Mouse (Mus musculus): ENCODE data around the gene Marveld1. TPM values are rescaled to one million over a fixed set of nuclear protein-coding genes. Genes with fewer than 3 reads are reported as not detected.
A peak's percentile ranks its signal among the peaks of the same experiment; 100 is the strongest.

Gene Marveld1
- polyA plus RNA-seq, 1 experiment from 2014 or later = 6.4 TPM

DNA sequence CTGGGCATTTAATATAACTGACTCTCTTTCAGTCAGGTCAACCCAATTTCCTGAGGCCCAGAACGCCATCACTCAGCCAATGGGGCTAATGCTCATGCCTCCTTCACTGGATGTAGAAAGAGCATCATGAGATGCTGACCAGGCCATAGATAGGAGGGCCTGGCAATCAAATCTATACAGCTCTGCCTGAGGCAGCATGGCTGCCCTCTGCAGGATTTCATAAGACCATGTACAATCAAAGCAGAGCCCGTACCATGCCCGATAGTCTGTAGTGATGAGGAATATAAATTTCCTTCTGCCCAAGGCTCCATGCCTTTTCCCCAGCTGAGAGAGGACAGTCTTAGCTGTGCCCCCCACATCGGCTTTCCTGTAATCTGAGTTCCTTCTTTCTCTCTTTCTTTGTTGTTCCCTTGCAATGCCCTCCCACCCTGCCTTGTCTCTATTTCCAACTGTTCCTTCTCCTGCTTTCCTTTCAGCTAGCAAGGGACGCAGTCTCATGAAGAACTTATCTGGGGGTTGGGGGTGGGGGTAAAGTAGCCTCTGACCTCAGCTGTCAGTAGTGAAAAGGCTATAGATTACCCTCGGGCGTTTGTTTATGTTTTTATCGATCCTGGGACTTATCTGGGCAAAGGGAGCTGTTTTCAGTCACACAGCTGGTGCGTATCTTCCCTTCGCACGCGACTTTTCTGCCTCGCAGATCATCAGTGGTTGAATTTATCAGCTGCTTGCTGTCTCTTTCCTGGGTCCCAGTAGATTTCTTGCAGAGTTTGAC, 11.2 kb downstream of the Marveld1 start:
- H3K27ac ChIP-seq (ENCODE audit: low read depth, low read length) = peak overlapping the region; percentile 43; the same call in 1 of the 2 replicates
- H3K9ac ChIP-seq (ENCODE audit: low read depth, low read length) = no peak overlapping the region
- peak; percentile 14 for DNase-seq (ENCODE audit: low spot score)
- WGBS = 50% methylated on average over 13 of the region's 13 CpGs
- H3K27me3 ChIP-seq (ENCODE audit: control insufficient read depth, insufficient read depth, low read length) = no peaks in the 10 kb centered on the region
- no peak; the same call in 1 of the 2 replicates for ATAC-seq (ENCODE audit: low FRiP score)
- no peak overlapping the region for H3K4me2 ChIP-seq (replicated peaks; ENCODE audit: low read depth, low read length)
- no peaks in the 10 kb centered on the region for H3K4me1 ChIP-seq (replicated peaks; ENCODE audit: control insufficient read depth, insufficient read depth, low read length)
- H3K36me3 ChIP-seq (ENCODE audit: control insufficient read depth, insufficient read depth, low read length) = no peaks in the 10 kb centered on the region
- no peaks in the 10 kb centered on the region for H3K9me3 ChIP-seq (ENCODE audit: control insufficient read depth, low read length)
- no peak overlapping the region for H3K4me3 ChIP-seq (ENCODE audit: low read depth, low read length)

DNA sequence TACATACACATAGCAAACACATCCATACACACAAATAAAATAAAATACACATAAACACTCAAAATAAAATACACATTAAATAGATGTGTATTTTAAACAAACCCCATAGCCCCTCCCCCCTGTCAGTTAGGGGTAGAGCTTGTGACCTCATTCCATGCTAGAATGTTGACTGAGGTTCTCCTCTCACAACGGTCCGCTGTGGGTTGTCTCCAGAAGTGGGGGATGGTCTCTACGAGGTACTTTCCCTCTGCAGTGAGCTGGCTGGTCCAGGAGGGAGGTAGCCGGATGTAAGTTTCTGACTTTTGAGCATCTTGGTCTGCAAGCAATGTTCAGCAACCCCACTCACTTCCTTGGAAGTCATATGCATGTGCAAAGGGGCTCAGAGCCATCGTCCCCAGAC, 16.6 kb downstream of the Marveld1 start, which contains the start of gene Zfyve27:
Gene Zfyve27 (plus strand): TSS at position 188 of the 400 bp plus-strand sequence.
- Histone ChIP-seq H3K4me1 (replicated peaks; ENCODE audit: control insufficient read depth, insufficient read depth, low read length) (no peaks in the 10 kb centered on the region; the same call in 1 of the 2 replicates), H3K27me3 (ENCODE audit: control insufficient read depth, insufficient read depth, low read length) (0 out of 2 replicates have a peak, but pooled peaks cover under 1% of the 10 kb centered on the region), H3K4me3 (ENCODE audit: low read depth, low read length) (no peak within 1 kb of the TSS), H3K9ac (ENCODE audit: low read depth, low read length) (no peak within 1 kb of the TSS), H3K27ac (ENCODE audit: low read depth, low read length) (no peak within 1 kb of the TSS), H3K4me2 (replicated peaks; ENCODE audit: low read depth, low read length) (no peak within 1 kb of the TSS), H3K36me3 (ENCODE audit: control insufficient read depth, insufficient read depth, low read length) (no peaks in the 10 kb centered on the region), H3K9me3 (ENCODE audit: control insufficient read depth, low read length) (no peaks in the 10 kb centered on the region)
- DNase-seq (ENCODE audit: low spot score) (no peak), ATAC-seq (ENCODE audit: low FRiP score) (no peak)
- 71% methylated on average over 5 of the region's 5 CpGs for WGBS

DNA sequence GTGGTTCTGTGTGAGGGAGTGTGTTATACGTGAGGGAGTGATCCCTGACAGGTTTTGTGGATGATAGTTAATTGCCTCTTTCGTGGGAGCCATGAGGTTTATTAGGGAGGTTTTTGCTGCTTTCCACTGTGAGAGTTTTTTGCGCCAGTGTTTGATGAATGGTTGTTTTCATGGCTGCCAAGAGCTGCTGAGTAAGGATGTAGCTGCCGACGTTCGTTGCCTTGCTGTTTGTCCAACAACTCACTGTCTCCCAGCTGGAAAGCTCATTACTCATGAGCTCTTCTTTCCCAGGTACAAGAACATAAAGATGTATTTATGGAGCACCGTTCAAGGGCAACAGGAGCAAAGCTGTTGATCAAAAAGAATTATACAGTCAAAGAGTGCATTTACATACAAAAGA, 17.0 kb downstream of the Marveld1 start:
- 0 out of 2 replicates have a peak, but pooled peaks cover 5% of the 10 kb centered on the region for H3K27me3 ChIP-seq (ENCODE audit: control insufficient read depth, insufficient read depth, low read length)
- no peak overlapping the region for H3K4me2 ChIP-seq (replicated peaks; ENCODE audit: low read depth, low read length)
- WGBS = 46% methylated on average over 7 of the region's 7 CpGs
- H3K9me3 ChIP-seq (ENCODE audit: control insufficient read depth, low read length) = no peaks in the 10 kb centered on the region
- H3K27ac ChIP-seq (ENCODE audit: low read depth, low read length) = no peak overlapping the region
- no peaks in the 10 kb centered on the region for H3K36me3 ChIP-seq (ENCODE audit: control insufficient read depth, insufficient read depth, low read length)
- no peak for DNase-seq (ENCODE audit: low spot score)
- no peak for ATAC-seq (ENCODE audit: low FRiP score)
- H3K9ac ChIP-seq (ENCODE audit: low read depth, low read length) = no peak overlapping the region
- H3K4me1 ChIP-seq (replicated peaks; ENCODE audit: control insufficient read depth, insufficient read depth, low read length) = no peaks in the 10 kb centered on the region; the same call in 1 of the 2 replicates
- H3K4me3 ChIP-seq (ENCODE audit: low read depth, low read length) = no peak overlapping the region

DNA sequence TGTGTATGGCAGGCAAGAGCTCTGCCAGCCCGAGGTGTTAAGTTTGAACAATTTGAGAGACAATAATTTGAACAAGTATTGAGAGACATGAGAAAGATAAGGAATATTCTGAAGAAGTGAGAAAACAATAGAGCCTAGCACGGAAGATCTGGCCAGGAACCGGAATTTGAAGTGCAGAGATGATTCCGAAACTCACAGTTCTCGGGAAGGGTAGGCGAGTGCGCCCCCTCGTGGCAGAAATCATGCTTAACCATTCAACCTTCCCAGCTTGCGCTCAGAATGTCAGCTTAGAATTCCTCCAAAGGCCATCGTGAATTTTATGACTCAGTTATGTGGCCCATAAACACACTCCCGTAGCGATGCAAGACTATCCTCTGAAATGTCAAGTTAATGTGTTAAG, 18.9 kb downstream of the Marveld1 start:
- Histone ChIP-seq H3K27ac (ENCODE audit: low read depth, low read length) (no peak overlapping the region), H3K36me3 (ENCODE audit: control insufficient read depth, insufficient read depth, low read length) (no peaks in the 10 kb centered on the region), H3K27me3 (ENCODE audit: control insufficient read depth, insufficient read depth, low read length) (0 out of 2 replicates have a peak, but pooled peaks cover 7% of the 10 kb centered on the region), H3K4me2 (replicated peaks; ENCODE audit: low read depth, low read length) (no peak overlapping the region), H3K4me1 (replicated peaks; ENCODE audit: control insufficient read depth, insufficient read depth, low read length) (peaks cover 2% of the 10 kb centered on the region; the same call in 1 of the 2 replicates), H3K4me3 (ENCODE audit: low read depth, low read length) (no peak overlapping the region), H3K9ac (ENCODE audit: low read depth, low read length) (no peak overlapping the region; the same call in 1 of the 2 replicates), H3K9me3 (ENCODE audit: control insufficient read depth, low read length) (no peaks in the 10 kb centered on the region)
- DNase-seq (ENCODE audit: low spot score) (peak; percentile 94), ATAC-seq (ENCODE audit: low FRiP score) (no peak)
- WGBS = 4% methylated on average over 12 of the region's 12 CpGs

DNA sequence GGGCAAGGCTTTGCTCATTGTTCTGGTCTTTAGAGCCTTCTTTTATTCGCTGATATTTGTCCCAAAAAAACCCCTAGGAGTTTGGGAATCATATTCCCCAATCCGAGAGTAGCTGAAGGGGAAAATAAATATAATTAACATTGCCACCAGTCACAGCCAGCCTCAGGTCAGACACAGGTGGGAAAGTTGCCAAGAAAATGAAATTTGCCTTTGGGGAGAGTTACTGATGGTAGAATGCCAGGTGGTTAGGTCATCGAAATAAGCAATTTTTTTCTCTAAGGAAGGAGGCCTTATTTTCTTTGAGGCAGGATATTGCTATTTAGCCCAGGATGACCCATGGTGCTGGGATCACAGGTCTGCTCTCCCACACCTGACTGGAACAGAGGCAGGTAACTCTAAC, 19.6 kb downstream of the Marveld1 start:
- H3K27me3 ChIP-seq (ENCODE audit: control insufficient read depth, insufficient read depth, low read length) = 0 out of 2 replicates have a peak, but pooled peaks cover 7% of the 10 kb centered on the region
- H3K36me3 ChIP-seq (ENCODE audit: control insufficient read depth, insufficient read depth, low read length) = no peaks in the 10 kb centered on the region
- no peaks in the 10 kb centered on the region for H3K9me3 ChIP-seq (ENCODE audit: control insufficient read depth, low read length)
- DNase-seq (ENCODE audit: low spot score) (no peak), ATAC-seq (ENCODE audit: low FRiP score) (no peak)
- WGBS = 60% methylated on average over 3 of the region's 3 CpGs
- H3K4me2 ChIP-seq (replicated peaks; ENCODE audit: low read depth, low read length) = no peak overlapping the region
- H3K4me1 ChIP-seq (replicated peaks; ENCODE audit: control insufficient read depth, insufficient read depth, low read length) = peaks cover 6% of the 10 kb centered on the region; the same call in 1 of the 2 replicates
- H3K27ac ChIP-seq (ENCODE audit: low read depth, low read length) = no peak overlapping the region
- H3K4me3 ChIP-seq (ENCODE audit: low read depth, low read length) = no peak overlapping the region
- no peak overlapping the region for H3K9ac ChIP-seq (ENCODE audit: low read depth, low read length)

DNA sequence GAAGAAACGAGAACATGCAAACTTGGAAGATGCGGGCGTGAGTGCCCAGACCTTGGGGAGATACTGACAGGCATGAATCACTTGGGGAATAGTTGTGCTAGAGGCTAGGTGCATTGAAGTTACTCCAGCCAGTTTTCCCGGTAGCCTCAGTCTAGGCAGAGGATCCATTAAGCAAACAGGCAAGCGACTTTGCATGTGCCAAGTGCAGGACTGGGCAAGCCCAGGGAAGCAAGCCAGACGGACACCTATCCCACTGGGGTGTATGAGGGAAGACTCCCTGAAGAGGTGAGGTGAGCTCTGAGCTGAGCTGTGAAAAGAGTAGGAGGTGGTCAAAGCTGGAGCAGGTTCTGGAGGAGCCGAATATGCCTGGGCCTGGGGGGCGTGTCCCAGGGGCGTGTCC, 20.3 kb downstream of the Marveld1 start:
- Histone ChIP-seq H3K36me3 (ENCODE audit: control insufficient read depth, insufficient read depth, low read length) (no peaks in the 10 kb centered on the region), H3K4me1 (replicated peaks; ENCODE audit: control insufficient read depth, insufficient read depth, low read length) (peaks cover 6% of the 10 kb centered on the region; the same call in 1 of the 2 replicates), H3K4me3 (ENCODE audit: low read depth, low read length) (no peak overlapping the region), H3K27ac (ENCODE audit: low read depth, low read length) (no peak overlapping the region), H3K9me3 (ENCODE audit: control insufficient read depth, low read length) (no peaks in the 10 kb centered on the region), H3K27me3 (ENCODE audit: control insufficient read depth, insufficient read depth, low read length) (0 out of 2 replicates have a peak, but pooled peaks cover 7% of the 10 kb centered on the region), H3K9ac (ENCODE audit: low read depth, low read length) (no peak overlapping the region), H3K4me2 (replicated peaks; ENCODE audit: low read depth, low read length) (no peak overlapping the region)
- DNase-seq (ENCODE audit: low spot score) = no peak
- WGBS = 62% methylated on average over 9 of the region's 9 CpGs
- no peak for ATAC-seq (ENCODE audit: low FRiP score)

DNA sequence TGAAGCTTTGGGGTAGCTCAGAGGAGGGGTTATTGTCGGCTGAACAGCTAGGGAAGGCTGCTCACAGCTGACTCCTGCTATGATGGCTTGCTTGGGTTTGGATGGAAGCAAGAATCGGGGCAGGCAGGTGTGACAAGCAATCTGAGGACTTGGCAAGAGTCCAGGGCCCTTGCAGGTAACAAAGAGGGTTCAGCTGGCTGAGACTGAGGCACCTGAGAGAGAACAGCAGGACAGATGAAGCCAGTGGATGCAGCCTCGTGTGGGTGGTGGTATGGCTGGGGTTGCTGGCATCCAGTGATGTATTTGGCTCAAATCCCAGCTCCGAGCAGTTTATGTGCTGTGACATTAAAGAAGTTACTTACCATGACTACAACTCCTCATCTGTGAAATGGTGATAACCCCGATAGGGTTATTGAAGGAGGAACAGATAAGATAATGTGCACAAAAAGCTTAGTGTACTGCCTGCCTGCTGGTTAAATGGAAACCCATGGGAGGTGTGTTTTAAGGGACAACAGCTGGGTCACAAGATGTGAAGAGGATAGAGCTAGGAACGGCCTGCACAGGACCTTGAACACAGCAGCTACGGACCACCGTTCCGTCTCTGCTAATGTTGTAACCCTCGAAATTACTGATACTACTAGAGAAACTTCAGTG, 22.2 kb downstream of the Marveld1 start:
- H3K27ac ChIP-seq (ENCODE audit: low read depth, low read length) = no peak overlapping the region
- no peak overlapping the region for H3K4me2 ChIP-seq (replicated peaks; ENCODE audit: low read depth, low read length)
- 79% methylated on average over 10 of the region's 10 CpGs for WGBS
- ATAC-seq (ENCODE audit: low FRiP score) (no peak), DNase-seq (ENCODE audit: low spot score) (no peak)
- H3K4me1 ChIP-seq (replicated peaks; ENCODE audit: control insufficient read depth, insufficient read depth, low read length) = peaks cover 6% of the 10 kb centered on the region; the same call in 1 of the 2 replicates
- H3K36me3 ChIP-seq (ENCODE audit: control insufficient read depth, insufficient read depth, low read length) = no peaks in the 10 kb centered on the region
- H3K9ac ChIP-seq (ENCODE audit: low read depth, low read length) = no peak overlapping the region
- H3K4me3 ChIP-seq (ENCODE audit: low read depth, low read length) = no peak overlapping the region
- H3K27me3 ChIP-seq (ENCODE audit: control insufficient read depth, insufficient read depth, low read length) = 0 out of 2 replicates have a peak, but pooled peaks cover 7% of the 10 kb centered on the region
- H3K9me3 ChIP-seq (ENCODE audit: control insufficient read depth, low read length) = no peaks in the 10 kb centered on the region

DNA sequence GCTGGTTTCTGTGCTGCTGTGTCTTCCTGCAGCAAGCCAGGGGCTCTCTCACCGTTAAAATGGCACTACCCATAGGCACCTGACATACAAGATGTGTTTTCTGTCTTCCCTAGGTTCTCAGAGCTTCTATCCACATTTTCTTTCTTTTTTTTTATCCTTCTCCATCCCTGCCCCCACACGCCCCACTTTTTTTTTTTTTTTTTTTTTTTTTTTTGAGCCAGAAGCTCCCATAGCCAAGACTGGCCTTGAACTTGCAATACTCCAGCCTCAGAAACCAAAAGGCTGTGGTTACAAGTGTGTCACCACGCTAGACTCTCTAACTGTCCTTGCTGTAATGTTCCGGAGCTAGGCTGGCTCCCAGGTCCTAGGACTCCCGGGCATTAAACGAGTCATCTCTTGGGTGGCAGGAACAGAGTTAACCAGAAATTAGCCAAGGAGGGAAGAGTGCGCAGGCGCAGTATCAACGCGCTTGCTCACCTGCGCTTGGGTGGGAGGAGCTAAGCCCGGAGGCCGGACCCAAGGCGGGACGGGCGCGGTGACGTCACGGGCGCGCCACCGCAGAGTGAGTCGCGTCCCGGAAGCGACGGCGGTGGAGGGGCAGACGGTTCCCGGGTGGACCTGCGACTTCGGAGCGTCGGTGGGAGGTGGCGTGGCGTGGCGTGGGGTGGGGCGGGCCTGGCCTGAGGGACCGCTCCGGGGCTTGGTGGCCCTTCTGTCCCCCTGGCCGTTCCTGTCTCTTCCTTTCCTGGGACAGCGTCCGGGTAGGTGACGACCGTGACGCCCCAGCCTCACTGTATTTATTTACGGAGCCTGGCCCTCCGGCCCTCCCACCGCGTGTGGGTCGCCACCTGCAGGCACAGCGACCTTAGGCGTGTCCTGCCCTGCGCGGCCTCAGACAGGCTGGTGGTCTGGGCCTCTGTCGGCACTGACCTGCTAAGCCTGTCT, 23.1 kb downstream of the Marveld1 start:
- Histone ChIP-seq H3K9me3 (ENCODE audit: control insufficient read depth, low read length) (no peaks in the 10 kb centered on the region), H3K27me3 (ENCODE audit: control insufficient read depth, insufficient read depth, low read length) (0 out of 2 replicates have a peak, but pooled peaks cover 7% of the 10 kb centered on the region), H3K4me3 (ENCODE audit: low read depth, low read length) (peak overlapping the region; percentile 92), H3K4me2 (replicated peaks; ENCODE audit: low read depth, low read length) (peak overlapping the region; percentile 92), H3K4me1 (replicated peaks; ENCODE audit: control insufficient read depth, insufficient read depth, low read length) (peaks cover 6% of the 10 kb centered on the region; the same call in 1 of the 2 replicates), H3K27ac (ENCODE audit: low read depth, low read length) (peak overlapping the region; percentile 47; the same call in 1 of the 2 replicates), H3K9ac (ENCODE audit: low read depth, low read length) (peak overlapping the region; percentile 90), H3K36me3 (ENCODE audit: control insufficient read depth, insufficient read depth, low read length) (no peaks in the 10 kb centered on the region)
- peak; percentile 96 for DNase-seq (ENCODE audit: low spot score)
- WGBS = 2% methylated on average over 52 of the region's 56 CpGs
- peak; percentile 92 for ATAC-seq (ENCODE audit: low FRiP score)

All from hindbrain, embryonic 11.5 days (tissue).